Mouse (Mus musculus) large intestine, adult 2 months (tissue): ENCODE data around the gene Acvr1b. TPM values are rescaled to one million over a fixed set of nuclear protein-coding genes. Genes with fewer than 3 reads are reported as not detected.

Experiments used
- DNase-seq: peaks from one replicate; pipeline ENCODE4 v3.0.0-alpha.2; 2012; ENCODE audit warnings: low read depth, low spot score
- WGBS: fragments of 180-500 bp; shearing (Covaris S2); methylation state at CpG from one replicate; pipeline ENCODE4 v1.1.7; 2018; 5-methylcytosine and 5-hydroxymethylcytosine counted together
- polyA plus RNA-seq: library from polyadenylated mRNA; depleted of rRNA; stranded (reverse); fragments of >200 nt; gene quantifications from 2 replicates; pipeline ENCODE4 v1.2.3, GENCODE M21; 2012; rRNA removed

The Acvr1b gene
- polyA plus RNA-seq, 1 experiment: 31.7 TPM

- no peak for DNase-seq
- 56% methylated on average over 13 of the region's 13 CpGs for WGBS
Measured at GRCm38 (mm10) chr15:101260874-101261622, 87.2 kb downstream of the Acvr1b start.

DNA sequence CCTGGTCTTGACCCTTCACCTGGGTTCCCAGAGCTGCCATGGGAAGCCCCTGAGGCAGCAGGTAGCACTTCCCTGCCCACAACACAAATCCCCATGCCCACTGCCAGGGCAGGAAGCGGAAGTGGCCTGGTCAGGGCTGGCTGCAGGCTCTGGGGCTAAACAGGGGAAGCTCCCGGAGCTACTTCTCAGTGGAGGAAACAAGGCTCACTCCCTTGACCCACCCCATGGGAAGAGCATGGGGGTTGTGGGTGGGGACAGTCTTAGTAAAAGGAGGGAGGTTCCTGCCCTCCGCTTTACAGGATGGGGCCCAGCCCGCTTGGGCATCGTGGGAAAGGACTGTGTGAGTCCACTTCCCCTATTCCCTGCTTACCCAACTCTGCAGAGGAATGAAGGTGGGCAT lies 88.6 kb downstream of the Acvr1b start:
- DNase-seq: no peak
- 51% methylated on average over 5 of the region's 5 CpGs for WGBS

Other genes starting within 250 kb of the Acvr1b start
- not detected in 2 replicates for gene Gm47841, start 126.7 kb upstream of the Acvr1b start, polyA plus RNA-seq
- 2.8 and 3.0 TPM in 2 replicates for gene Fignl2, start 95.5 kb upstream of the Acvr1b start, polyA plus RNA-seq
- not detected in 2 replicates for gene Ankrd33, start 58.3 kb upstream of the Acvr1b start, polyA plus RNA-seq
- gene Acvrl1, start 45.5 kb upstream of the Acvr1b start, polyA plus RNA-seq: 20.7 and 27.0 TPM in 2 replicates
- 2.2 and 2.8 TPM in 2 replicates for gene Grasp, start 50.1 kb downstream of the Acvr1b start, polyA plus RNA-seq
- gene Nr4a1, start 80.2 kb downstream of the Acvr1b start, polyA plus RNA-seq: 8.1 and 9.3 TPM in 2 replicates
- 36.1 and 37.9 TPM in 2 replicates for gene Atg101, start 110.2 kb downstream of the Acvr1b start, polyA plus RNA-seq
- not detected in 2 replicates for gene 6030408B16Rik, start 119.1 kb downstream of the Acvr1b start, polyA plus RNA-seq
- 1.0 and 1.1 TPM in 2 replicates for gene Krt80, start 196.1 kb downstream of the Acvr1b start, polyA plus RNA-seq
- 33.0 and 44.4 TPM in 2 replicates for gene Krt7, start 237.0 kb downstream of the Acvr1b start, polyA plus RNA-seq